Mouse (Mus musculus): ENCODE measurements around the gene Raph1. TPM values are rescaled to one million over a fixed set of nuclear protein-coding genes. Genes with fewer than 3 reads are reported as not detected.
A peak's percentile ranks its signal among the peaks of the same experiment; 100 is the strongest.
"Not testable (repeated sequence)": the region's sequence is repeated elsewhere in the genome, so short reads cannot be mapped to it uniquely, and the experiment has no call there.

Raph1 gene
- total RNA-seq, 2 experiments from 2014 or later = 147 to 153 TPM

DNA sequence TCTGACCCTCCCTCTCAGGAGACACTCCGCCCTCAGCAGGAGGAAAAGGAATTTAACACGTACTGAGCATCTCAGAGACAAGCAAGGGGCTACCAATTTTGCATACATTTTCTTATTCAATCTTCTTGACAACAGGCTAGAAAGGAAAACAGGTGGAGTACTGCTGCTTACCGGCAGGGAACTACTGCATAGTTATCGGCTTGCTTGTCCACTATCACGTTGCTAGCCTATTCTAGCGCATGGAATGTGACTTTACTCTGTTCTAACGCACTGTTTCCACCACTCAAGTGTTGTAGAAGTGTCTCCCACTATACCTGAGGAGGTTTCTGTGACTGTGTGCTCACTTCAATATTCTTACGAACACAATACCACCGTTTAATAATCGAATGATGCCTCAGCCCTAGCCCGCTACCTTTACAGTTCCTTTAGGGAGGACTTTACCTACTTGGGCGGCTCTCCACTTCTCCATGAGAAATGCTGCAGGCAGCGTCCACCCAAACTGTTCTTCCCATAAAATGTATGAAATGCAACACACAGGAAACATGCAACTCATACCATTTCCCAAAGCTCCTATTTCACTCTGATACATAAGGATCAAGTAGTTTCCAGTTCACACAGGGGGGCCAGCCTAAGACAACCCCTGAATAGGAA is 1.5 kb downstream of the Raph1 start:
- peak; percentile 43 for DNase-seq

DNA sequence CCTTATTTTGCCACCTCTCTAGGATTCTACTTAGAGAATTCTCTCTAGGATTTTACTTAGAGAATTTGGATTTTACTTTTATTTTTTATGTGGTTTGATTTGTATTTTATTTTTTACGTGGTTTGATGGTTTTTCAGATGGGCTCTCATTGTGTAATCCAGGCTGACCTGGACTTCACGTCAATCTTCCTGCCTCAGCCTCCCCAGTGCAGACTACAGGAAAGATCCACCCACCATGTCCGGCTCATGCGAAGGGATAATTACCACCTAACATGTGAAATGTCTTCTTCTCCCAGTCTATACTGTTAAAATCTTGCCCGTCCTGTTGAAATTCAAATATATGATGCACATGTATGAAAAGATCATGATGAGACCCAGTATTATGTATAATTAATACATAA is 2.2 kb downstream of the Raph1 start:
- no peak for DNase-seq

DNA sequence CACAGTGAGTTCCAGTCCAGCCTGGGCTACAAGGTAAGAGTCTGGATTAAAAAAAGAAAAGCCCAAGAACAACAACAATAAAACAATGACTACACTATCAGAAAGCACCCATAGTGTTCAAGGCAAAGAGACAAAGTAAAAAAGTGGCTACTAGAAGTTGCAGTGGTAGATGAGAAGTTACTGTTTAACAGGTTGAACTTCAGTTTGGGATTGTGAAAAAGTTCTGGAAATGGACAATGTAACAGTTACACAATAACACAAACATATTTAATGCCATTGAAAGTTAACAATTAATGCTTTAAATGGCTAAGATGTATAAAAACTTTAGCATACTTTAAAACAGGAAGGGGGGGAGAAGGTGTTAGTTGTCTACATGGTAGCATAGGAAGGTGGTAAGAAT is 3.9 kb downstream of the Raph1 start:
- DNase-seq = no peak

DNA sequence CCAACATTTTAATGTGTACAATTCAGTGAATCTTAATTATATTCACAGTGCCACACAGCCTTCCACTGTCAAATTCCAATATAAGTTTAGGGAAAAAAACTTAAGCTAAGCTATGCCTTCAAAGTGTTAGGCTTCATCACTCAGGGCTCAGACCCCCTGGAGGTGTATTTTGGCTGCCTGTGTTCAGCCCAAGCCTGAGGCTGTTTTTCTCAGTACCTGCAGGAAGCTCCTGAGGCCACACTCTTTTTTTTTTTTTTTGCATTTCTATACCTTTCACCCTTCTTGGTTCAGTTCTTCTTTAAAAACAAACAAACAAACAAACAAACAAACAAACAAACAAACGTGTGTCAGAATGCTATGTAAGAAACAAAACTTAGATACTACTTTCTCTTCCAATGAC is 23.2 kb downstream of the Raph1 start:
- DNase-seq = no peak

DNA sequence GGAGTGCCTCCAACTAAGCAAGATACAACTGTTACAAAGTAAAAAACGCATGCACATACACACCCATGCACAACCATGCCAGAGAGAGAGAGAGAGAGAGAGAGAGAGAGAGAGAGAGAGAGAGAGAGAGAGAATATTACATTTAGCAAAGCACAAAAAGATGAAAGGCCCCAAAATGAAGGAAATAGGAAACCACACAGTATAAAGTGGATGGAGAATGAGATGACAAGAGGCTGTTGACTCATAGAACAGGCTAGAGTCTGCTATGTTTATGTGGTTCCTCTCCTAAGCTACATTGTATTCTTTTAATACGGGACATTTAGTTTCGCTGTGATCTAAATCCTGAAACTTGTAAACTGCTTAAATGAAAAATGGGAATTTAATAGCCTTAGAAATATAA is 27.6 kb downstream of the Raph1 start:
- no peak for DNase-seq

DNA sequence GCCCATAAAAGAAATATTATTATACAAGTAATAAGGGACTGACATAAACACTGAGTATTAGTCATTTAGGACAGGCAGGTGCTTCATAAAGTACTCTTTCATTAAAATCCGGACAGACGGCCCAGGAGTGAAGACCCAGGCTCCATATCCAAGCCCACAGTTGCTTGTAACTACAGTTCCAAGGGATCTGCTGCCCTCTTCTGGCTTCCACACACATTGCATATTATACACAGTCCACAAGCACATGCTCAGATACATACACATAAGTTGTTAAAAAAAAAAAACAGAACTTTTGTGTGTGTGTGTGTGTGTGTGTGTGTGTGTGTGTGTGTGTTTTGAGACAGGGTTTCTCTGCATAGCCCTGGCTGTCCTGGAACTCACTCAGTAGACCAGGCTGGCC is 32.0 kb downstream of the Raph1 start:
- peak; percentile 40 for DNase-seq

DNA sequence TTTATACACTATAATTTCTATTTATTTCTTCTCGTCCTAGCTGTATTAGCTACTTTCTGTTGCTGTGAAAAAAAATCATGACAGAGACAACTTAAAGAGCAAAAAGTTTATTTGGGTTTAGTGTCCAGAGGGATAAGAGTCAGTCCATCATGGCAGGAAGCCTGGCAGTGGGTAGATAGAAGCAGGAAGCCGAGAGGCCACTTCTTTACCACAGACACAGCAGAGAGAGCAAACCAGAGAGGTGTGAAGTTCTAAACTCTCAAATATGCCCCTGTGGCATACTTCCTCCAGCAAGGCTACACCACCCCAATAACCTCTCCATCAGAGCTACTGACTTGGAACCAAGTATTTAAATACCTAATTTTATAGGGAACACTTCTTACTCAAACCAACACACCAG is 36.3 kb downstream of the Raph1 start:
- no peak for DNase-seq

DNA sequence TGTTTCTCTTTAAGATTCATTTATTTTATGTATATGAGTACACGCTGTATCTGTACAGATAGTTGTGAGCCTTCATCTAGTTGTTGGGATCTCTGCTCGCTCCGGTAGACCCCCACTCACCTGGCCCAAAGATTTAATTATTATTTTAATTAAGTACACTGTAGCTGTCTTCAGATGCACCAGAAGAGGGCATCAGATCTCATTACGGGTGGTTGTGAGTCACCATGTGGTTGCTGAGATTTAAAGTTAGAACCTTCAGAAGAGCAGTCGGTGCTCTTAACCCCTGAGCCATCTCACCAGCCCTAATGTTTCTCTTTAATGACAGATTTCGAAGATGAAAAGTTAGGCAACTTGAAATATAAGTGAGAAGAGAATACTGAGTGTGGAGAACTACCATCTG is 36.8 kb downstream of the Raph1 start:
- no peak for DNase-seq

DNA sequence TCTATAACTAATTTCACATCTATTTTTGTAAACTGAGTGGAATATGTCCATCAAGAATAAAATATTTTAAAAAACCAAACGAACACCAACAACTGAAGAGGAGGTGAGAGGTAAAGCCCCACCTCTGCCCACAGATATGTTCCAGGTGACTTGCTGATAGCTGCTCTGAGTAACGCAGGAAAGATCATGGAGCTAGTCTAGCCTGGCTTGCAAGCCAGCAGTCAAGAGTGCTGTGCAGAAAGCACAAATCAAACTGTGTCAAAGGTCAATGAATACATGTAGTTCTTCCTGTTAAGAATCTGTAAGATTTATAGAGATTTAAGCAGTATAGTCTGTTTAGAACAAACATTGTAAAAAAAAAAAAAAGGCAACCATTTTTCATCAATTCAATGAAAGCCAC is 56.3 kb downstream of the Raph1 start:
- no peak for DNase-seq

DNA sequence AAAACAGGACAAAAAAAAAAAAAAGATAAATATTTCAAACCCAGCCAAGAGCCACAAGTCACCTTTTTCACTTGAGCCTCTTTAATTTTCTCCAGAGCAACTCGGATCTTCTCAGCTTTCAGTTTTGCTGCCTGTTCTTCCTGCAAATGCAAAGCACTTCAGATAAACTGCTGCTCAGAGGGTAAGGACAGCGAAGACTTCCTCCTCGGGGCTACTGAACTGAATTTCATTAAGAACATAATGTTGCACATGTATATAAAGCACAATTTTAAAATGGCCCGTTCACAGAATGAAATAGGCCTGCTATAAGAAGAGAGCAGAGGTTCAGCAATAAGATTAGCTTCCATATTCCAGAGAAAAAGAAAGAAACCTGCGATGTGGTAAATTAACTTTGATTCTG is 63.4 kb downstream of the Raph1 start:
- DNase-seq = no peak

DNA sequence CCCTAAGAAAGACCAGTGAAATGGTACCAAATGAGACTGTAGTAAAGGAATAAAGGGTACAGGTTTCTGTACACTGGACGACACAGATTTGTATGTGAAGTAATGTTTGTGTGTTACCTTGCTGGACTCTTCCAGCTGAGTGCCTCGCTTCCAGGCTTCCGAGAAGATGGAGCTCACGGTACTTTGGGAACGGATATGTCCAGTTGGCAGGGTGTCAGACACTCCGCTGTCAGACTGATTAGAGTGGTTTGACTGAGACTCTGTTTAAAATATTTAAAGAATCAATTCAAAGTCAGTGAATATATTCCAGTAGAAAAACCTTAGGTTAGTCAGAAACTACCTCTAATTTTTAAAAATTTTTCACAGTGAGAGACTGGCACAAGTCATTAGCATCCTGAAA is 73.5 kb downstream of the Raph1 start:
- no peak for DNase-seq

DNA sequence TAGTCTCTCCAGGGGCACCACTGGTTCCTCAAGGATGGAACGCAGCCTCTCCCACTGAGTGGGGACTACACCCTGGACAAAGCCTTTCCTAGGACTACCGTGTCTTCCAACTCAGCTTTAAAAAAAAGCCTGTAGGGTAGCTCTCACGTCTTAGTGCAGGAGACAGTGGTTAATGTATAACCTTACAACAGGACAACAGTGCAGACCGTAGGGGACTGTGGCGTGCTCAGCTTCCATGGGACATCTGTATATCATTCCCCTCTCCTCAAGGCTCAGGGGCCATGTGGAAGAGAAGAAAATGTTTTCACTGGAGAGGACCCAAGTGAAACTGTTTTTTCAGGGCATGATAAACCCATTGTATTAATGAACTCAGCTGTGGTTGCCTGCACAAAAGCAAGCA is 74.5 kb downstream of the Raph1 start:
- no peak for DNase-seq

DNA sequence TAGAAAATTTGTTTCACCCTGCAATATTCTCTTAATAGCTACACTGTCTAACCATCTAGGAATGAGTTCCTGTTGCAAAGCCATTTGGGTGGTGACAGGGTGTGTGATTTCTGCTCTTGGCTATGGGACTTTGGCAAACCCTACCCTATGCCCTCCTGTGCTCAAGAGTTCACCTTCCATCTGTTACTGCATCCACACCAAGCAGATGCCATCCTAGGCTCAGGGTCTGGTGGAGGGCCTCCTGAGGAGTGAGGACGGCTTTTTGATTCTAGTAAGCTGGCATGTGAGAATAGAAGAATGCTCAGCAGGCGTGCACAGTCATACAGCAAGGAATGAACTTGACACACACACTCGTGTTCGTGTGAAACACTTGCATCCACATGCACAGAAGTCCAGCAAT is 76.4 kb downstream of the Raph1 start:
- DNase-seq = no peak

DNA sequence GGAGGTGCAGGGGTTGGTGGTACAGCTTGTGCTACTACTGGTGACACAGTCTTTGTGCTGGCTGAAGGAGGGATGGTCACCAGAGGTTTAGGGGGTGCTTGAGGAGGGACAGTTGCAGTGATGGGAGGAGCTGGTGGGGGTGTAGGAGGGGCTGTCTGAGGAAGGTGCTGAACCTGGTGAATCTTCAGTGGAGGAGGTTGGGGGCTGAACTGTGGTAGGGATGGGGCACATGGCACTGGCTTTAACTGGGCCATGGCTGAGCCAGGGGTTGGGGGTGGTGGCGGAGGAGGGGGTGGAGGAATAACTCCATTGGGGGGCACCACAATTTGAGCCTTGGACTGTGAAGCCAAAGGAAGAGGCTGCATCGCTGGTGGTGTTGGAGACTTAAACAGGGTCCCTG is 77.2 kb downstream of the Raph1 start:
- DNase-seq = no peak

DNA sequence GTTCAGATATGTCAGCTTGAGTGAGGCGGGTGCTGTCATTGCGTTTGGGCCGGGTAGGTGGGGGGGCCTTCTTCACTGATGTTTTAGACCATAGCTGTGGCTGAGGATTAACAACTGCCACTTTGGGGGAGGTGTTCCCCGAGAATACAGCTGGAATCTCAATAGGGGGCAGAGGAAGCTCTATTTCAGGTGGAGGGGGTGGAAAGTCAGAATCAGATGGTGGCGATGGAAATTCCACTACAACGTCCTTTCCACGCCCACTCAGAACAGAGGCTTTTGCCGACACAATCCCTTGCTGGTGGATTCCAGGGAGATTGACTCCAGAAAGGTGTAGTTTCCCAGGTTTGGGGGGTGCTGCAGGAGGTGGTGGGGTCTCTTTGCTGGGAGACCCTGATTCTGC is 78.3 kb downstream of the Raph1 start:
- DNase-seq = no peak

DNA sequence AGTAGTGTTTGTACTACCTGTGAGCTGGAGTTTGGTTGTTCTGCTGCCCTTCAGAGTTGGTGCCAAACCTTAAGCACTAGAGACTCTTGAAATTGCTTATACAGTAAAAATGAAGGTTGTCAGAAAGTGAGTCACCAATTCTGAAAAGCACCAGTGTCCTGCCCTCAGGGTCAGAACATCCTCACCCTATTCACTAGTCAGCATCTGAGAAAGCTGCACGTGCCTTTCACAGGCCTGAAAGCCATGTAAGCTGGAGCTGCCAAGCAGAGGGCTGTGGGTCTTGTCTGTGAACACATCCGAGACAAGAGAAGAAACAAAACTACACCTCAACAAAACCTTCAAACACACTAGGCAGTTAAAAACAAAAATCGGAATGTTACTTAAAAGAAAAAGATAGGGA is 81.3 kb downstream of the Raph1 start:
- no peak for DNase-seq

DNA sequence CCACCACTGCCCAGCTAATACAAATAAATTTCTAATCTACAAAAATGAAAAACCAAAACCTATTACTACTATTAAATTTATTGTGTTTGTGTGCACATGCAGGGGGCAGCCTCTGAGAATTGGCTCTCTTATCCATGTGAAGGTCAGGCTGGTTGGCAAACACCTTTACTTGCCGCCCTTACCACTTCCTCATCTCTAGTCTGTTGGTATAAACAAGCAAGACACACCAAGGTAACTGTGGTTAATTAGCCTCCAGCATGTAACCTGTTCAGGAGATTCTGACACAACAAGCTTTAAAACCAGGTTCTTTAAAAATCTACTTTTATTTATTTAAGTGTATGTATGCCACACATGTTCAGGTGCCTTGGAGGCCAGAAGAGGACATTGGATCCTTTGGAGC is 84.0 kb downstream of the Raph1 start:
- DNase-seq = no peak

DNA sequence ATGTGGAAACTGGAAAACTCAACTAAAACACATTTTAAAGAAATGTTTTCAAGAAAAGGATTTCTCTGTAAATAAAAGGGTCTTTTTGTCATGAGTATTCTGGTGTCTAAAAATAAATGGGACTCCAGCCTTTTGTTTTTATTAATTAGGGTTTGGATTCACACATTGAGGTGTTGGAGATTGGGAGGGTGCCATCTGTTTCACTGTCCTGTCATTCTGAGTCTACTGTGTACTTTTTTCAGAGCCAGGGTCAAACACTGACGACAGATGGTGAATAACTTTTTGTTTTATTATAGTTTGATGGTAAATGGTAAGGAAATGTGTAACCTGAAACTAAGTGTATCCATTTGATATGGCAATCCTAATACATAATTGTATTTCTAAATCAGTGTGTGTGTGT is 85.3 kb downstream of the Raph1 start:
- no peak for DNase-seq

DNA sequence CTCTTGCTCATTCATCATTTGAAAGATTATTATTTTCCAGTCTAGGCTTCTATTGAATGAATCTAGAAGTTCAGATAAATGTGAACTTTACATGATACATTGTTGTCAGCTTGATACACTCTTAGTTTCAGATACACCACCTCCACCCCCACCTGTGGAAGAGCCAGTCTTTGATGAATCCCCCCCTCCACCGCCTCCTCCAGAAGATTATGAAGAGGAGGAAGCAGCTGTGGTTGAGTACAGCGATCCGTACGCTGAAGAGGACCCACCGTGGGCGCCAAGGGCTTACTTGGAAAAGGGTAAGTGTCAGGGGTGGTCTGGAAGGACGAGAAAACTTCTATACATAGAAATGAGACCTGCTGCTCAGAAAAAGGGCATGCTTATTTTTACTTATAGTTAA is 96.4 kb downstream of the Raph1 start:
- no peak for DNase-seq

DNA sequence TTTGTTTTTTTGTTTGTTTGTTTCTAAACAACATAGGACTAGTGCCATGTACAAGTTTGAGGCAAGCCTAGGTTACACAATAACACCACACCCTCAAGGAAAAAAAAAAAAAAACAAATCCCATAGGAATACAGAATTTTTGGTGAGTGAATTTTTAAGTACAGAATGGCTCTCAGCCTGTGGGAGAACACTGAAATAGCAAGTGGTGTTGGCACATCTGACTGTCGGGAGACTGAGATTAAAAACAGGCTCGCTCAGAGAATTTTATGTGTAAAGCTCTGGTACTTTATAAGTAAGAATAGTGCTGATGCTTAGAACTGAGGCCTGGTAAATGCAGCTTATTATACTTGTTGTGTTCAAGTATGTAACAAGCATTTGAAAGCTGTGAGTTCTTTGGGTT is 97.4 kb downstream of the Raph1 start:
- DNase-seq = no peak

DNA sequence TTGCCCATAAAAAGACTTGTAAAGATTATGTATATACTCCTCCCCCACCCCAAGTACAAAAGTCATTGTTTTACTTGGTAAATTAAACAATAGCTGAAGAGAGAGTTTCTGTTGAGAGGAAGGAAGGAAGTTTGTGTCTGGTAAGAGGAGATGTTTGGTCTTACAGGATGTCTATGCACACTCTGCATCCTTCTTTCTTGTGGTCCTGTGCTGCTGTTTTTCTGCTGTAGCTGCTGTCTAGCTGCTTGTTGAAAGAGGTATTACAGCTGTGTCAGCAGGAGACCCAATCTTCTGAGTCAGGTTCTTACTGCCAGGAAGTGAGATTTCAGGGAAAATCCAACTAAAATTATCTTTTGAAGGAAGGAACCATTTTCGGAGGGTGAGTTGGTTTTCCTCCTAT is 106.3 kb downstream of the Raph1 start:
- no peak for DNase-seq

DNA sequence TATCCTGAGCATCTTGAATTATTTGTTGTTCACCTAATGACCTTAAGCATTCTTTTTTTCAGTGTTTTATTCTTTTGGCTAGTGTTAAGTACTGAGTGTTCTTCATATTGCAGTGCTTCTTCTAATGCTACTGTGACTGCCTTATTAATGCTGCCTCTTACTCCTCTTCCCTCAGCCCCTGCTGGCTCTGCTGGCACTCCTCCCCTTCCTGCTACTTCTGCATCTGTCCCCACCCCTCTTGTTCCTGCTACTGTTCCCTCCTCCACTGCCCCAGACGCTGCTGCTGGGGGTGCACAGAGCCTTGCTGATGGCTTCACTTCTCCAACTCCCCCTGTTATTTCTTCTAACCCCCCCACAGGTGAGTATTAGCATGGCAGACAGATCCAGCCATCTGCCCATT is 117.0 kb downstream of the Raph1 start:
- DNase-seq = no peak

DNA sequence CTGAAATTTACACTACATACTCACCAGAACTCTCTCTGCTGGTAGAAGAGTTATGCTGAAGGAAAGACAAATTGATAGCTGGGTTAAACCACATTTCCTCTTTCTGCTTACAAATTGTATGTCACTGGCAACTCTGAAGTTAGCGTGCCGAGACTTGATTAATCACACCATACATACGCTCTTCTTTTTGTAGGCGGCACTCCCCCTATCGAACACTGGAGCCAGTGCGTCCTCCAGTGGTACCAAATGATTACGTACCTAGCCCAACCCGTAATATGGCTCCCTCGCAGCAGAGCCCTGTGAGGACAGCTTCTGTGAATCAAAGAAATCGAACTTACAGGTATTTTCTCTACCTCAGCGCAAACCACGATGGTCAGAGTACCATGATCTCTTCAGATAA is 119.8 kb downstream of the Raph1 start:
- DNase-seq = no peak

DNA sequence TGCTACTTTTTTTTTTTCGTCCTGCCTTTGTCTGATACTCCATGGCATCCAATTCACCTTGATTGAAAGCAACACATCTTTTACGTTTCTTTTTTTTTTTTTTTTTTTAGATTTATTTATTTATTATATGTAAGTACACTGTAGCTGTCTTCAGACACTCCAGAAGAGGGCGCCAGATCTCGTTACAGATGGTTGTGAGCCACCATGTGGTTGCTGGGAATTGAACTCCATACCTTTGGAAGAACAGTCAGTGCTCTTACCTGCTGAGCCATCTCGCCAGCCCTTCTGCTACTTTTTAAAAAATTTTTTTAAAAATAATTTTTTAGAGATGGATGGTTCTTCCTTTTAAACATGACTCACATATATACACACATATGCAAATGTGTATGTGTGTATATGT is 125.5 kb downstream of the Raph1 start:
- not testable (repeated sequence) for DNase-seq

DNA sequence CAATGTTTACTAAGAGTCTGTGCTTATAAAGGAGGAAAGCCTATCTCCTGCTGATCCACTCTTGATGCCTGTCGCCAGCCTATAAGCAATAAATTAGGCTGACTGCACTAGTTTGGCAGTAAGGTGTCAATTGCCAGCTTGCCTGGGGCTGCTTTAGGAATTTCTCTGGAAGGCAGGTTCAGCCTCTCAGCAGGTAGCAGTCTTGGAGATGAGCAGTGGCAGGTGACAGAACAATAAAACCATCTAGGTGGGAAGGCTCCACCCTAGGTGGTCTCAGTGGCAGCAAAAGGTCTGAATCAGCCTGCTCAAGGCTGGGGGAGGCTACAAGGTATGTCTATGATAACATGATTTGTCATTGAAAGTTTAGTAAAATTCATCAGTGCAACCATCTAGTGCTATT is 134.4 kb downstream of the Raph1 start:
- DNase-seq = no peak
